Mouse (Mus musculus) hematopoietic stem cell, adult 5-6 weeks (primary cell): ENCODE data around the gene Magi2. TPM values are rescaled to one million over a fixed set of nuclear protein-coding genes. Genes with fewer than 3 reads are reported as not detected.

Experiments
- ATAC-seq, 2 experiments: fragments of 125-278 bp in 1 of 2; replicated peaks in 1 of 2; 2 replicates each; pipeline ENCODE4 v1.8.0; 2016 to 2017; ENCODE audit warnings: inconsistent platforms in 2 of 2, mild to moderate bottlenecking in 2 of 2, moderate number of reproducible peaks in 2 of 2, low read depth in 1 of 2, moderate TSS enrichment in 1 of 2; ENCODE audit not compliant: low FRiP score in 2 of 2, poor library complexity in 2 of 2, severe bottlenecking in 2 of 2, insufficient read depth in 1 of 2, low TSS enrichment in 1 of 2
- total RNA-seq: library from RNA; stranded (forward); fragments of 172-1452, 232-1000 nt; gene quantifications from 2 replicates; pipeline ENCODE4 v1.2.3, GENCODE M21; 2017

Gene Magi2
- total RNA-seq, 1 experiment from 2014 or later: 1.8 TPM

DNA sequence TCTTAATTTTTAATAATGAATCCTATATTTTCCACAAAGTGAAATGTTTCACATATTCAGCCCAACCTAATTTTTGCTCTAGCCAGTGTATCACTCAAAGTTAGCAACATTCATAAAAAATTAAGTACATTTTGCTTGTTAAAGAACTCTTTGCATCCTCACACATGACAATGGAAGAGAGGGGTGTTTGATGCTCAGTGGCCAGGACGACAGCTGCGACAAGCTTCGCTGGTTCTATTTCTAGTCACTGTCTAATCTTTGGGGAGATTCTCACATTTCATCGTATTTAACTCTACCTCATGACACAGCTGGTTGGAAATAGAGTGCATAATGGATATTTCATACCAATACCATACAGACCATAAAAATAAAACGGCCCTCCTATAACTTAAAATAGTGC is 1379.7 kb downstream of the Magi2 start:
- no peak for ATAC-seq

- no peak for ATAC-seq
Measured at GRCm38 (mm10) chr5:20607503-20607902, 1380.7 kb downstream of the Magi2 start.

DNA sequence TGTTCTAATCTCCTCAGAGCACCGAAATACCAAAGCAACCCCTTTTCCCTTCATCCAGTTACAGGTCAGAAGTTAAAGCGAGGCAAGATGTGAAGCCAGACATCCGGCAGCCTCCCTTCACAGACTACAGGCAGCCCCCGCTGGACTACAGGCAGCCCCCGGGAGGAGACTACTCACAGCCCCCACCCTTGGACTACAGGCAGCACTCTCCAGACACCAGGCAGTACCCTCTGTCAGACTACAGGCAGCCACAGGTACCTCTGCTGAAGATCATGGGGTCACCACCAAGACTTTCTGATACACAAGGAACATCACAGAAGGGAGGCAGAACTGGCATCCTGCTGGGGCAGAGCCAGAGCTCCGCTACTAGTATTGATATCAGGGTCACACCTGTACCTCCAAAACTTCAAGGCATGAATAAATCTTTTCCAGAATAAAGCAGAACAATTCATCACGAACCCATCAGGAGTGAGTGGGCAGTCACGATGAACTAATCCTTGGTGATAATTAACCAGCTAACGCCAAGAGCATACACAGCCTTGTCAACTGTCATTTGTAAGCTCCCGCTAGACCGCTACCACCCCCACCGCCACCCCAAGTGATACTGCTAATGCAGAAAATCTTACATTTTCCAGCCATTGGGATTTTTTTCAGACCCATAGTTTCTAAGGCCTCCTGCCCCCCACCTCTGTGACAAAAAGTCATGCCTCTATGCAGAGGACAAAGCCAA is 1382.5 kb downstream of the Magi2 start:
- no peak for ATAC-seq

DNA sequence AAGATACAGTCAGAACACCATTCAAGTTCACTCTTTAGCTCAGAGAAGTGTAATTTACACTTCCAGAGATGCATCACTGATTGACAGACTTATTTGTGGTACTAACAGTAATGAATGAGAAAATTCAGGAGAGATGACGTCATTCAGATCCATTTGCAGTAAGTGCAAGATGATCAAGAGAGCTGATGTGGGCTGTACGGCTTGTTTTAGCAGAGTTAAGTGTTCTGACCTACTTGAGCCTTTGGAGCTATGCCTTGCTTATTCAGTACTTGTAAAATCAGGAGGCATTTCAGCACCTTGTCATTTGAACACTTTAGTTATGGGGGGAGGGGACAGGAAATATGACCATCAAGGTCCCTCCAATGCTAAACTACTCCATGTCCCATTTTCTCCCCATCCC is 1383.8 kb downstream of the Magi2 start:
- no peak for ATAC-seq

- peak; percentile 32 to 49; a peak in 1 of 4 replicates for ATAC-seq
Measured at GRCm38 (mm10) chr5:20612616-20613015, 1385.8 kb downstream of the Magi2 start.

- ATAC-seq: no peak
Measured at GRCm38 (mm10) chr5:20614891-20615290, 1388.1 kb downstream of the Magi2 start.

- ATAC-seq: no peak
Measured at GRCm38 (mm10) chr5:20620596-20621511, 1394.0 kb downstream of the Magi2 start.

DNA sequence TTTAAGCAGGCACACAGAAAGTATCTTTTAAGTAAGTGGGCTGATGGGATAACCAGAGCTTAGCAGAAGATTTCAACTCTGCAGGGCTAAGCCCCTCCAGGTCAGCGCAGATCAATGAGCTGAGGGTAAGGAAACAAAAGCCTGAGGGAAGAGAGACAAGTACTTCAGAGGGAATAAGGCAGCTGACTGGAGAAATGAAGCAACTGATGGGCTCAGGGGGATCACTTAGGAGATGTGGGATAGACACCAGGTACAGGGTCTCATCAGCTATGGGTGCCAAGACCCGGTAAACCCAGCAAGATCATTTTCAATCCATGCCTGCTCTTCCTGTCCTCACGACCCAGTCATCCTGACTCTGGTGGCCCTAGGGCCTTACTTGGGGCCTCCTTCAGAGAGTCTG is 1395.6 kb downstream of the Magi2 start:
- ATAC-seq: no peak

DNA sequence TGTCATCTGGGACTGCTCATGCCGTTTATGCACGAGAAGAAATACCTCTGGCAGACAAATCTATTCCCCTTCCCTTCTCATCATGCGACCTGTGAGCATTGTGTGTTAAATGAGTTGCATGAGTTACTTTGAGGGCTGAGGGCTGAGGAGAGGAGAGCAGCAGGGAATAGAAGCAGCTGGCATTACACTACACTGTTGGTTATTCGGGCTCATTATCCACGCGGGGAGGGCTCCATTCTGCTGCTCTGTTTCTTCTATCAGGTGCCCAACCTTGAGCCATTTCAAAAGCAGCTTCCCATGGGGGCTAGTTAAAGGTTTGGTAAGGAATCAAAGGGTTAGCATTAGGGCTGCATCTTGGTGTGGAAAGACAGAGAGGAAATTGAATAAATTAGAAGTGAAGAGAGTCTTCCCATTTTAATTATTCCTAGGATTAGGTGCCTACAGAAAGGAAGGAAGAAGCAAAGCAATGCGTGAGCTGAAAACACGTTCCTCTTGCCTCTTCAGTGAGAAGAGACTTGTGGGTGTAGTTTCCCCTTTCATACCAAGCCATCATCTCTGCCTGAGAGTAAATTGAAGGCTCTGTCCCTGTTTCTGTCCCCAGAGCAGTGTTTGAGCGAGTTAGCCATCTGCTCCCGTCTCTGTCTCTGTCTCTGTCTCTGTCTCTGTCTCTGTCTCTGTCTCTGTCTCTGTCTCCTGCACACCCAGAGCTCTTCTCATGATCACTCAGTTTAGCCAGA is 1396.2 kb downstream of the Magi2 start:
- ATAC-seq: no peak

DNA sequence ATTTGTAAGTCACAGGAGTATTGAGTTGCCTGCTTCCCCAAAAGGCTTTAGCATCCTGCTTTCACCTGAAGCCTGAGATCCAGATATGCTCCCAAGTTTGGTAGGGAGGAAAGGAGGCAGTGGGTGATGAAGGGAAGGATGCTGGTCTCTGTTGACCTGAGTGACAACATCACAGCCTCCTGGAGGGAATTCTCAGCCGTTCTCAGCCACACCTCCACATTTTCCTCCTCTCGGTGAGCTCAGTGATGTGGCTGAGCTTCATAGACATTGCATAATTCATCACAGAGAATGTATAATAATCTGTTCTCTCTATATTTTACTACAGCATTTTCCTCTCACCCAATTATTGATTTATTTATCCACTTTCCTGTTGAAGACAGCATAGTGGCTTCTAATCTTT is 1398.3 kb downstream of the Magi2 start:
- ATAC-seq: no peak

- ATAC-seq: no peak
Measured at GRCm38 (mm10) chr5:20628954-20629601, 1402.2 kb downstream of the Magi2 start.

DNA sequence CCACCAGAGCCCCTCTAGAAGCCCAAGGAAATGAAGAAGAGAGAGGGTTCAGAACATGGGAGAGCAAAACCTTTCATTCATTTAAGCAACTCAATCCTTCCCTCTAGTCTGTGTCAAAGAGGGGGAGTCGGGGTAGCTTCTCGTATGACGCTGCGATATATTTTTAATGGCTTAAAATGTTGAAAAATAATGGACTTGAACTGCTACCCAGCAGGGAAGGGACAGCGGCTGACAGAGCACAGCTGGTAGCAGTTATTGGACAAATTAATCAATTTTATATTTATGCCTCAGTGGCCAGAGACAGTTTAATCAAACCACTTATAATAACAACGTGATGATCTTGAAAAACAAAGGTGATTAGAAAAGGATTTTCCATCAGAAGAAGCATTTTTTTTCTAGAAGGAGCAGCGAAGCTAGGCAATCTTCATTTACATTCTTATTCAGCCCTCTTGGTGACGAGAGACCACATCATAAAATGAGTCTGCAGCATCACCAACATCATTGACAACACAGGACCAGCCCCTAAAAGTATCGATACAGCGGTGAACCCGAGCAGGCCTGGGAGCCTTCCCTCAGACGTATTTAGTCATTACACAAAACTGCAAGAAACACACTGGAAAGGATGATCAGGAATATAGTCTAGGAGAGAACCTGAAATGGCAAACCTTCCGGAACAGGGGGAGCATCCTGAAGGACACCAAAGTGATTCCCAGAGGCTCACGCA is 1407.4 kb downstream of the Magi2 start:
- ATAC-seq: no peak

DNA sequence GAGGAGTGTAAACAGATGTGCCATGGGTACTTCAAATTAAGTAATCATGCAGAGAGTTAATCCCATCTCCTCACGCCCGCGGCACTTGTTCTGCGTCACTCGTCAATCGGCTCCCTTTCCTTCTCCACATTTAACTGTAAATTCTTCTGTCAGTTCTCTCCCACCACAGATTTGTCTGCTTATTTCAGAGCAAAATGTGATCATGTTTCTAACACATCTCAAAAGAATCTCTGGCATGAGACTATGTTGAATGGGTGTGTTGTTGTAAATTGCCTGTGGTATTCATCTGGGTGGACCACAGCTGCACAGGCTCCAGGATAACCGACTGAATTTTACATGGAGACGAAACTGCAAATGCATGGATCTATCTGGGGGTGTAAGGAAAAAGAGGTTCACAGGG is 1408.0 kb downstream of the Magi2 start:
- no peak for ATAC-seq

DNA sequence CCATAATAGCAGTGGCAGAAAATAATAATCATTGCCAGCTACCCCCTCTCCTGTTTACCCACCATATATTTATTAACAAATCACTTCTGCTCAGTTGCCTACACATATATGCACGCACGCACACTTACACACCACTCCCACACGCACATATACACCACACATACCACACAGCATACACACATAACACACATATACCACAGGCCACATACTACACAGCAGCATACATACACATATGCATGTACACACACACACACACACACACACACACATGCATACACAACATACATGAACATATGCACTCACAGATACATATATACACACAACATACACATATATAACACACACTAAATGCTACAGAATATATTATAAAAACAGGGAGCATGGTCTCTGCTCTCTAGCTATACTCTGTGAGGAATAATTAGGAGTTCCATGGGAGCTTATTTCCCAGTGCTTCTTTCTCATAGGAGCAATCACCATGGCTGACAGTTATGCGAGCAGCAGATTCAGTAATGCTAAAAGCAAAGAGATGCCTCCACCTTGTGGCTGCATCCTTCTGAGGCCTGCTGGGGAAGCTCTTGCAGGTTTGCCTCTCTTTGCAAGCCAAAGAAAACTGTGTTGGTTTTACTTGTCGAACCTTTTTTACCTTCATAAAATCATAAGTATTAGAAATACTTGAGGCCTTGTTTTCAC is 1410.6 kb downstream of the Magi2 start:
- ATAC-seq: no peak

DNA sequence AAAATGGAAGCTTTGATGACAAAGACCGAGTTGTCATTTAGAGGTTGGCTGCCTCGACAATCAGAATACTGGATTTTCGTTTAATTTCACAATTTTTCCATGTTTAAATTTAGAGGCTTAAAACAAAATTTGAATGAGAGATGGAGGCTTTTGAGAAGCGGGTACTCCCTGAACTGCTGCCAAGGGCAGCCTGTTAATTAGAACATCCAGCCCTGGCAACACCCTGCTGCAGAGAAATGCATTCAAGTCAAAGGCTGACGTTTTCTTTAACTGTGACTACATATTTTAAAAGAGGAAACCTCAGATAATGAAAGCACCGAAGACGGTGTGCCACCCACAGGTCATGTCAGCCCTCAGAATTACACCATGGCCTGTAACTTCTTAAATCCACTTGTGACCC is 1415.4 kb downstream of the Magi2 start:
- no peak for ATAC-seq

DNA sequence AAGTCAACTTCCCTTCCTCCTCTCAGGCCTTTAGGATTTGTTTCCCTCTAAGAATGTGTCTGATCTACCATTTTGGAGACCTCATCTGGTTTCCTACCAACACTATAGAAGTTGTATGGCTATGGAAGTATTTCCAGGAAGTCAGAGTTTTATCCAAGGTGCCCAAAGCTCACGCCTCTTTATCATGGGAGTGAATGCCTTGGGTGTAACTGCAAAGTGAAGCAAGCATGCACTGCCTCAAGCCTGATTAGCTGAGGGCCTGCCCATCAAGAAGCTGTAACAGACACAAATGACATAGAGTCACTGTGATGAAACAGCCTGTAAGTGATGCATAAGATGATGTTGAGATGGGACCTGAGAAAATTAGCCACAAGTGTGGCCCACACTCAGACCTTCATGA is 1416.9 kb downstream of the Magi2 start:
- no peak for ATAC-seq
